Mouse (Mus musculus) adipocyte (in vitro differentiated cells): ENCODE results near the gene Znrf2.

ENCODE experiments used
- DNase-seq: peaks from one replicate; pipeline ENCODE4 v3.0.0-alpha.2; 2016; ENCODE audit warnings: low spot score

Znrf2 gene

GRCm38 (mm10) chr6:54914977-54915376 is 98.3 kb downstream of the Znrf2 start:
- no peak for DNase-seq

- DNase-seq = no peak
These were observed 99.4 kb downstream of the Znrf2 start for GRCm38 (mm10) chr6:54916163-54916562.

GRCm38 (mm10) chr6:54916941-54917340 is 100.2 kb downstream of the Znrf2 start:
- DNase-seq = no peak

GRCm38 (mm10) chr6:54917523-54917922 is 100.8 kb downstream of the Znrf2 start:
- DNase-seq = peak; percentile 75

GRCm38 (mm10) chr6:54918521-54918920 is 101.8 kb downstream of the Znrf2 start:
- no peak for DNase-seq

DNA sequence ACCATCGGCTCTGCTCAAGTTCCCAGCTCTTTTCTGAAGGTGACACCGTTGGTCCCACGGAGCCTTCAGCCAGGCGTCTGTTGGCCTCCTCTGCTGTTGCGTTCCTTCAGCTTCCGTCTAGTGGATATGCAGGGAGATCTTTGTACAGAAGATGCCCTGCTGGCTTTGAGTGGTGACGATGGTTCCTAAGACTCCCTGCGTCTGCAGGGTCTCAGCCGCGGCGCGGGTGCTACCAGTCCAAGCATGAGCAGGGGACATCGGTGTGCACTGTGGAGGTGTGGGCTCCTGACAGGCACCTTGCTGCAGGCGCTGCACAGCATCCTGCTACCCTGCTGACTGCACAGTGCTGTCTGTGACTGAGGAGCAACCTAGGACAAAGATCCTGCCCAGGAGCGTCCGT is 107.8 kb downstream of the Znrf2 start:
- no peak for DNase-seq

DNA sequence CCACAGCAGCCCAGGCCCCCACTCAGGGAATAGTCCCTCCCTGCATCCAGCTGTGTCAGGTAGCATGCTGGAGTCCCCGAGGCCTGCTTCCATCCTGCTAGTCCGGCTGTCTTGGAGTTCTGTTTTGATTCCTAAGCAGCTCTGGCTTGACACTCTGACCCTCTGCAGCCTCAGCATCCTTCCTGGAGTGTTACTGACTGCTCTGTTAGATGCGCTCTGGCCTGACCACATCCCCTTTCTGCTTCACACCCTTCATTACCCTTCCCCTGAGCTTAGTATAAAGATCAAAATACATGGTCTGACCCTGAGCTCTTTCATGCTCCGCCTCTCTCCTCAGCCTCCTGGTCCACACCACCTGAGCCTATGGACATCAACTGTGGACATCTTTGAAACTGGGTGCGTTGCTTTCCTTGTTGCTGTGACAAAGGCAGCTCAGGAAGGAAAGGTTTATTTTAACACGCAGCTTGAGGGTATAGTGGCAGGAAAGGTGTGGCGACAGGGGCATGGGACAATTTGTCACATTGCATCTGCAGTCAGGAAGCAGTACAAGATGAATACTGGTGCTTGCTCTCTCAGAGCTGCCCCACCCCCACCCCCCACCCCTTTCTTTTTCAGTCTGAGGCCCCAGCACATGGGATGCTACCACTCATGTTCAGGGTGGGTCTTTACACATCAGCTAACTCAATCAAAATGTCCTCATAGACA is 109.2 kb downstream of the Znrf2 start:
- DNase-seq = no peak

DNA sequence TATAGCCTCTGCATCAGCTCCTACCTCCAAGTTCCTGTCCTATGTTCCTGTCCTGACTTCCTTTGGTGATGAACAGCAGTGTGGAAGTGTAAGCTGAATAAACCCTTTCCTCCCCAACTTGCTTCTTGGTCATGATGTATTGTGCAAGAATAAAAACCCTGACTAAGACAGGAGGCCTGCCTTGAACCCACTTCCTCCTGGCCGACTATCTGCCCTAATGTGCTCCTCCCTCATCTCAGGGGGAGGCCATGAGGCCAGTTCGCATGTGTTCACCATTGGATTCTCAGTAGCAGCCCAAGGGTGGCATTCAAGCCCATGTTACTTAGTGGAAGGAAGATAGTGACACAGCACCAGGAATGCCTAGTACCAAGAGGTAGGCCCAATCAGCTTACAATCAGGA is 110.2 kb downstream of the Znrf2 start:
- DNase-seq = no peak

GRCm38 (mm10) chr6:54927946-54928345 is 111.2 kb downstream of the Znrf2 start:
- no peak for DNase-seq

- DNase-seq = no peak
These were observed 114.9 kb downstream of the Znrf2 start for GRCm38 (mm10) chr6:54931641-54932040.

DNA sequence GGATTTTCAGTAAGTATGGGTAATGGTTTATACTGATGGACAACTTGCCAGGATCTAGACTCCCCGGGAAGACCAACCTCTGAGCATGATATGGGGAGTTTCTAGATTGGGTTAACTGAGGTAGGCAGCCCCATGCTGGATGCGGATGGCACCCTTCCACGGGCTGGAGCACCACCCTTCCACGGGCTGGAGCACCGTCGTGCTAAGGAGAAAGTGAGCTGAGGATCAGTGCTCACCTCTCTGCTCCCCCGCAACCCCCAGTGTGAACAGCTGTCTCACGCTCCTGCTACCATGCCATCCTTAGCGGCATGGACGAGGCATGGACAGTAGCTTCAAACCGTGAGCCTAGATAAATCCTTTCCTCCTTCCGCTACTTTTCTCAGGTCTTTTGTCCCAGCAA is 115.8 kb downstream of the Znrf2 start:
- no peak for DNase-seq

DNA sequence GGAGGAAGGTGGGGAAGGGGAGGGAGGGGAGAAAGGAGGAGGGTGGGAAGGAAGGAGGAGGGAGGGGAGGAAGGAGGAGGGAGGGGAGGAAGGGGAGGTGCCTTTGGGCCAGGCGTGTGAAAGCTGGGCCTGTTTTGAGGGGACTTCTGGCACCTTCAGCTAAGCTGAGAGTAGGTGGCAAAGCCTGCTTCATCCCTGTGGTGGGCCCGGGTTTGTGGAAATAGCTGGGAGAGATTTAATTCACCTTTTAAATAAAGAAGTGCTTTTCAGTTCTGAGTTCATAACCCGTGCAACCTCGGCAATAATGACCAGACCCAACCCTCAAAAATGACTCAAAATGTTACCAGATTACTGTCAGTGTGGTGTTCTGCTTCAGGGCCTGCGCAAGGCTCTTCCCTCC is 116.5 kb downstream of the Znrf2 start:
- no peak for DNase-seq

GRCm38 (mm10) chr6:54933866-54934265 is 117.2 kb downstream of the Znrf2 start:
- DNase-seq = no peak

- DNase-seq = no peak
These were observed 117.6 kb downstream of the Znrf2 start for GRCm38 (mm10) chr6:54934313-54934712.

DNA sequence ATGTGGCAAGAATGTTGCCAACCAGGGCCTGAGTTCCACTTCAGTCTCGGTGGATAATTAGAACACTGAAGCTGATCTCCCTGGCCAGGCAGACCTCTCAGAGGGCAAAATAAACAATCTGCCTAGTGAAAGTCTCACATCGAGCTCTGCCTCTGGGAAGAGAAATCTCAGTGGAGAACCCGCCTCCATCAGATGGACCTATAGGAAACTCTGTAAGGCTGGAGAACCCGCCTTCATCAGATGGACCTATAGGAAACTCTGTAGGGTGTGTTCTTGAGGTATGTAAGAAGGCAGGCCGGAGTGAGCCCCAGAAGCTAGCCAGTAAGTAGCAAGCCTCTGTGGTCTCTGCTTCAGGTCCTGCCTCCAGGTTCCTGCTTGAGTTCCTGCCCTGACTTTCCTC is 118.2 kb downstream of the Znrf2 start:
- no peak for DNase-seq

DNA sequence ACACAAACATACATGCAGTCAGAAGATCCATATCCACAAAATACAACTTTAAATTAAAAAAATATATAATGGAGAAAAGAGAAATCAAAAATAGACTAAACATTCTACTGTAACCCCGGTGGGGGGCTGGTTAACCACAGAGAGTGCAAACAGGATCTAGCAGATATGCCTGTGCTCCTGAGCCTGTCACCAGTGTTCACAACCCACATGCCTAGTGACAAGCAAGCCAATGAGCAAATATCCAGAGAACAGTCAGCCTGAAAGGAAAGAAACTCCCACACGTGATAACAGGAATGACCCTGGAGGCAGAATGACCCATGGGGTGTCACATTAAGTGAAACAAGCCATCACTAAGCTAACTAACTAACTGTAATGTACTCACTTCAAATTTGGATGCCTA is 119.8 kb downstream of the Znrf2 start:
- no peak for DNase-seq

DNA sequence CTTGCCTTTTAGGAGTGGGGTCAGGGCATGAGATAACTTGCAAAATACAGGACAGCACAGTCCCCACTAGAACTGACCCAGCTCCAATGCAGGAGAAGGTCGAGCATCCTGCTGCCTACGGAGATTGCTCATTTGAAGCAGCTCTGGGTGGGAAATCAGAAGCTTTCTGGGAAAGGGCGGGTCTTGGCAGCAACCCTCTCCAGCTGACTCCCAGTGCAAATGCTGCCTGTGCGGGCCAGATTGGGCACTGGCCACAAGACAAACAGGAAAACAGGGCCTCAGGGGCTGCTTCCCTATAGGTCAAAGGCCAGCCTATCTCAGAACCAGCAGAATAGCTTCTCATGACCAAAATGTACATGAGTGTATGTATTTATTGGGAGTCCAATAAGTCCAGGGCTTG is 122.9 kb downstream of the Znrf2 start:
- DNase-seq = peak; percentile 77

- no peak for DNase-seq
These were observed 123.4 kb downstream of the Znrf2 start for GRCm38 (mm10) chr6:54940126-54940525.

- DNase-seq = no peak
These were observed 124.4 kb downstream of the Znrf2 start for GRCm38 (mm10) chr6:54941149-54941548.
